Comparison of ENCODE assay signal across 8 mouse cellular contexts in genomic region chr5:124899945-124900631, GRCm38 (mm10). TPM values are rescaled to one million over a fixed set of nuclear protein-coding genes. Genes with fewer than 3 reads are reported as not detected.
DNase-seq lines count a peak whose midpoint lies in the region; ATAC-seq and TF ChIP-seq lines count a peak whose summit lies in the region.

No protein-coding gene starts in this region.

- H3K27me3 ChIP-seq in E14TG2a.4 (ENCODE audit: insufficient read depth, low read length): peaks cover 5% of the 10 kb centered on the region; the same call in 1 of the 2 replicates
- no peaks in the 10 kb centered on the region for H3K27me3 ChIP-seq in forebrain, embryonic 13.5 days
- no peaks in the 10 kb centered on the region for H3K27me3 ChIP-seq in liver, embryonic 16.5 days (ENCODE audit: control insufficient read depth, insufficient read depth, low read depth, low read length)
- H3K27me3 ChIP-seq in neural tube, embryonic 13.5 days: no peaks in the 10 kb centered on the region

- DNase-seq in c-Kit-positive CD71-negative TER-119-negative erythroid progenitor cells, embryonic 14.5 days (ENCODE audit: low read depth): peak; percentile 79
- peak; percentile 88 to 94 for DNase-seq in heart, postnatal 10 days
- peak; percentile 91 to 92 for DNase-seq in kidney, postnatal 4 days
- peak; percentile 79 for DNase-seq in telencephalon, adult 2 months (ENCODE audit: low read depth, low spot score)

- H3K9me3 ChIP-seq in E14TG2a.4 (ENCODE audit: low read length): no peaks in the 10 kb centered on the region
- H3K9me3 ChIP-seq in forebrain, embryonic 13.5 days (replicated peaks): no peaks in the 10 kb centered on the region
- no peaks in the 10 kb centered on the region for H3K9me3 ChIP-seq in liver, embryonic 16.5 days (replicated peaks; ENCODE audit: control insufficient read depth, low read length)
- no peaks in the 10 kb centered on the region for H3K9me3 ChIP-seq in neural tube, embryonic 13.5 days

- intact Hi-C loops in heart, postnatal 10 days (cut with DNase I): loop anchor here (1.0 to 5.0 kb wide), 3 partner anchors 292 to 467 kb away; no protein-coding TSS in a partner anchor

- H3K36me3 ChIP-seq in E14TG2a.4 (ENCODE audit: insufficient read depth, low read length): no peaks in the 10 kb centered on the region
- no peaks in the 10 kb centered on the region for H3K36me3 ChIP-seq in forebrain, embryonic 13.5 days (ENCODE audit: poor library complexity, severe bottlenecking)
- H3K36me3 ChIP-seq in liver, embryonic 16.5 days (ENCODE audit: control insufficient read depth, insufficient read depth): no peaks in the 10 kb centered on the region
- H3K36me3 ChIP-seq in neural tube, embryonic 13.5 days: no peaks in the 10 kb centered on the region

- 33% methylated on average over 20 of the region's 20 CpGs for WGBS in forebrain, embryonic 13.5 days
- 31% methylated on average over 20 of the region's 20 CpGs for WGBS in liver, embryonic 16.5 days (ENCODE audit: insufficient replicate concordance)
- 26% methylated on average over 20 of the region's 20 CpGs for WGBS in neural tube, embryonic 13.5 days

- TF ChIP-seq CTCF in E14TG2a.4 (conservative IDR thresholded peaks at IDR 0.05; ENCODE audit: low read length): peak; percentile 68

- H3K4me1 ChIP-seq in E14TG2a.4 (replicated peaks; ENCODE audit: low read depth, low read length): peaks cover 18% of the 10 kb centered on the region
- peaks cover 11% of the 10 kb centered on the region for H3K4me1 ChIP-seq in forebrain, embryonic 13.5 days
- peaks cover 3% of the 10 kb centered on the region; the same call in 1 of the 2 replicates for H3K4me1 ChIP-seq in liver, embryonic 16.5 days (ENCODE audit: control insufficient read depth, low read depth, low read length)
- peaks cover 6% of the 10 kb centered on the region; the same call in 1 of the 2 replicates for H3K4me1 ChIP-seq in neural tube, embryonic 13.5 days (replicated peaks)

- H3K4me3 ChIP-seq in E14TG2a.4 (replicated peaks; ENCODE audit: low read length): no peak overlapping the region
- no peak overlapping the region for H3K4me3 ChIP-seq in forebrain, embryonic 13.5 days
- H3K4me3 ChIP-seq in liver, embryonic 16.5 days (ENCODE audit: low read depth, low read length): no peak overlapping the region
- no peak overlapping the region for H3K4me3 ChIP-seq in neural tube, embryonic 13.5 days

- peak; percentile 52 for ATAC-seq in forebrain, embryonic 13.5 days
- ATAC-seq in liver, embryonic 16.5 days (ENCODE audit: low read depth): no peak
- peak; percentile 69 for ATAC-seq in neural tube, embryonic 13.5 days (ENCODE audit: low read depth)

- H3K9ac ChIP-seq in forebrain, embryonic 13.5 days: no peak overlapping the region
- no peak overlapping the region for H3K9ac ChIP-seq in liver, embryonic 16.5 days (ENCODE audit: low read depth, low read length)
- no peak overlapping the region for H3K9ac ChIP-seq in neural tube, embryonic 13.5 days

- peak overlapping the region; percentile 47 for H3K4me2 ChIP-seq in forebrain, embryonic 13.5 days
- peak overlapping the region; percentile 24; the same call in 1 of the 2 replicates for H3K4me2 ChIP-seq in liver, embryonic 16.5 days (ENCODE audit: low read depth, low read length)
- H3K4me2 ChIP-seq in neural tube, embryonic 13.5 days: peak overlapping the region; percentile 40

- peak overlapping the region; percentile 32 for H3K27ac ChIP-seq in forebrain, embryonic 13.5 days
- no peak overlapping the region for H3K27ac ChIP-seq in liver, embryonic 16.5 days (ENCODE audit: low read length)
- no peak overlapping the region for H3K27ac ChIP-seq in neural tube, embryonic 13.5 days (replicated peaks)

RNA-seq across cellular contexts. Expression of gene Zfp664, which starts 37.6 kb away (rescaled TPM):
- 148 and 168 TPM in 2 replicates for polyA plus RNA-seq in forebrain, embryonic 13.5 days (2015; fragmentation: Nextera tagmentation; extraction: Ambion mirVana)
- total RNA-seq in heart, postnatal 10 days (2021): 10 to 100 TPM; 57.6 to 58.7 TPM
- polyA plus RNA-seq in liver, embryonic 16.5 days (2015; fragmentation: Nextera tagmentation; extraction: Ambion mirVana): 9.5 and 10.9 TPM in 2 replicates
- 147 and 150 TPM in 2 replicates for polyA plus RNA-seq in neural tube, embryonic 13.5 days (2015; fragmentation: Nextera tagmentation; extraction: Ambion mirVana)

RNA-seq across cellular contexts. Expression of gene Ccdc92, which starts 37.9 kb away (rescaled TPM):
- 21.3 and 22.9 TPM in 2 replicates for polyA plus RNA-seq in forebrain, embryonic 13.5 days (2015; fragmentation: Nextera tagmentation; extraction: Ambion mirVana)
- under 1 TPM; 0.74 to 0.81 TPM for total RNA-seq in heart, postnatal 10 days (2021)
- 0.13 and 0.26 TPM in 2 replicates for polyA plus RNA-seq in liver, embryonic 16.5 days (2015; fragmentation: Nextera tagmentation; extraction: Ambion mirVana)
- 58.1 and 62.2 TPM in 2 replicates for polyA plus RNA-seq in neural tube, embryonic 13.5 days (2015; fragmentation: Nextera tagmentation; extraction: Ambion mirVana)

Comparison
In these comparisons a context has a peak if more than half of its experiments do, and no peak if none do; other contexts are left out.
1. RNA of gene Zfp664, which starts 37.6 kb away (polyA plus RNA-seq): 148 to 168 TPM in forebrain, embryonic 13.5 days and 147 to 150 TPM in neural tube, embryonic 13.5 days; 9.5 to 10.9 TPM in liver, embryonic 16.5 days; every median in the first group is over 10 times any median in the second.
2. RNA of gene Ccdc92, which starts 37.9 kb away (polyA plus RNA-seq): 58.1 to 62.2 TPM in neural tube, embryonic 13.5 days and 21.3 to 22.9 TPM in forebrain, embryonic 13.5 days; 0.13 to 0.26 TPM in liver, embryonic 16.5 days; every median in the first group is over 10 times any median in the second.
3. Peak in every context shown above with its lines, with median percentiles within 50 percentile points of each other: DNase-seq and H3K4me2 ChIP-seq.